Mouse (Mus musculus) cerebellum, adult 2 months (tissue): ENCODE results near the gene Tmem182.

Experiments used
- CTCF ChIP-seq: fragments of 200-500 bp; IDR thresholded peaks from 2 replicates; pipeline ENCODE4 v1.5.1; 2011; ENCODE audit warnings: low read depth, mild to moderate bottlenecking, control low read depth, low read length, moderate library complexity, borderline replicate concordance; ENCODE audit not compliant: insufficient read depth
- POLR2A ChIP-seq: fragments of 200-500 bp; IDR thresholded peaks from 2 replicates; pipeline ENCODE4 v1.6.1; 2011; ENCODE audit warnings: low read length, control low read depth, borderline replicate concordance; ENCODE audit not compliant: insufficient read depth

DNA sequence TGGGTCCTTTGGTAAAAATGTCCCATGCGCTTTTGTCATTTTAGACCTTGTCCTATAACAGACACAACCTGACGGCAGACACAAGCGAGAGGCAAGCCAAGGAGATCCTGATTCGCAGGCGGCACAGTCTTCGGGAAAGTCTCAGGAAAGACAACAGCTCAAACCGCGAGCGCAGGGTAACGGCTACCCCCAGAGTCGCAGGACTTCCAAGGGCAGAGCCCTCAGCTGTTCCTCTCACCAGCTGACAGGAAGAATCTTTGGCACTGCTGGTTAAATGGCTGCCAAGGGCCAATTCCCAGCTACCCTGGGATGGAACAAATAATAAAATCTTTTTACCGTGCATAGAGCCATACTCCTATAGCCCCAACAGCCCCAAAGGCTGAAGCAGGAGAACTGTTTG, 39.9 kb upstream of the Tmem182 start:
- TF ChIP-seq POLR2A (no peak), CTCF (no peak)
